Mouse (Mus musculus): ENCODE data around the gene Parp16. TPM values are rescaled to one million over a fixed set of nuclear protein-coding genes. Genes with fewer than 3 reads are reported as not detected.

Gene Parp16
- polyA plus RNA-seq, 1 experiment from 2014 or later, result 8.2 TPM

DNA sequence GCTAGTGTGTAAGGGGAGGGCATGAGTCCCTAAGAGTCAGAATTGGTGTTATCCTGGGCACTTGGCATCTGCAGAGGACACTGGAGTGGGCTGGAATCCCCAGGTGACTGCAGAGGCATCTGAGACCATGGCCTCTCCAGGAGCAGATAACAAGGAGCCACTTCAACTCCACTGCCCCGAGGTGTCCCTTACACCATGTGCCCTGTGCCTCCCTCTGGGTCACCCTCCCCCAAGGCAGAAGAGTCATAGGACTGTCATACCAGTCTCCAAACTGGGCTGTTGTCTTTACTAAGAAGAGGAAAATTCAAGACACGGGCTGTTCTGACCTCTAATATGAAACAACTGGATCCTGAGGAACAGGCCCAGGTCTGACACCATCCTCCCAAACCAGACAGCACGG, 39.6 kb downstream of the Parp16 start:
- H3K27me3 ChIP-seq, result no peaks in the 10 kb centered on the region
- WGBS (ENCODE audit: insufficient replicate concordance), result 69% methylated on average over 3 of the region's 3 CpGs
- no peak overlapping the region for H3K4me3 ChIP-seq (replicated peaks)
- no peaks in the 10 kb centered on the region for H3K9me3 ChIP-seq (replicated peaks)
- no peak for ATAC-seq (ENCODE audit: low read depth)
- no peaks in the 10 kb centered on the region; the same call in 1 of the 2 replicates for H3K4me1 ChIP-seq (replicated peaks)
- no peak for DNase-seq
- peaks cover 49% of the 10 kb centered on the region for H3K36me3 ChIP-seq
- no peak overlapping the region for H3K9ac ChIP-seq
- no peak overlapping the region for H3K4me2 ChIP-seq
- H3K27ac ChIP-seq, result no peak overlapping the region

DNA sequence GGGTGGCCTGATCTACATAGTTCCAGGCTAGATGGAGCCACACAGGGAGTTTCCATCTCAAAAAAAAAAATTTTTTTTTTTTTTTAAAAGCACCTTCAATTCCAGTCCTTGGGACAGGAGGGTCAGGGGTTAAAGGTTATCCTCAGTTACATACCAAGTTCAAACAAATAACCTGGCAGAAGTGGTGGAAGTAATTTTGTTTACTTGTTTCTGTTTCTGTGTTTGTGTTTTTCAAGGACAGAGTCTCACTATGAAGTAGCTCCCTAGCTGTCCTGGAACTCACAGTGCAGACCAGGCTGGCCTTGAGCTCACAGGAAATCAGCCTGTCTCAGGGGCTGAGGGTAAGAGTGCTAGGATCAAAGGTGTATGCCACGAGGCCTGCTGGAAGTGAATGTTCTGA, 40.4 kb downstream of the Parp16 start:
- Histone ChIP-seq H3K36me3 (peaks cover 40% of the 10 kb centered on the region), H3K9ac (no peak overlapping the region), H3K9me3 (replicated peaks) (no peaks in the 10 kb centered on the region), H3K27ac (no peak overlapping the region), H3K4me2 (no peak overlapping the region), H3K27me3 (no peaks in the 10 kb centered on the region), H3K4me1 (replicated peaks) (no peaks in the 10 kb centered on the region; the same call in 1 of the 2 replicates), H3K4me3 (replicated peaks) (no peak overlapping the region)
- 43% methylated on average over 1 of the region's 1 CpGs for WGBS (ENCODE audit: insufficient replicate concordance)
- DNase-seq, result no peak
- ATAC-seq (ENCODE audit: low read depth), result no peak

DNA sequence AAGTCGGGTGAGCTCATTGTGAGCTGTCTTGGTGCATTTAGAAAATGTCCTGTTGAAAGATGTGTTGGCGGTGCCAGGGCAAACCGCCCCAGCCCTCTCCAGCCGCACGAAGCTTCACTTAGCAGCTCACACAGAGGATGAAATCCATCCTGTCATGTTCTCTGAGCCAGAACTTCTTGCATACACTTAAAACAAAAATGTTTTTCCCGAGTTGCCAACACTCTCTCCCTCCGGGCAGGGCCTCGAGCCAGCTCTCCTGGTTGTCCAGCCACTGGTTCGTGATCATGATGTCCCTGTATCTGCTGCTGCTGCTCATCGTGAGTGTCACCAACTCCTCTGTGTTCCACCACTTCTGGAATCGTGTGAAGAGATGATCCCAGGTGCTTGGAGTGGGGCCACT, 42.5 kb downstream of the Parp16 start:
- peaks cover 28% of the 10 kb centered on the region for H3K36me3 ChIP-seq
- no peak for DNase-seq
- no peak overlapping the region for H3K4me3 ChIP-seq (replicated peaks)
- 73% methylated on average over 11 of the region's 11 CpGs for whole genome bisulfite sequencing (ENCODE audit: insufficient replicate concordance)
- H3K9me3 ChIP-seq (replicated peaks), result no peaks in the 10 kb centered on the region
- H3K4me2 ChIP-seq, result no peak overlapping the region
- H3K4me1 ChIP-seq (replicated peaks), result no peaks in the 10 kb centered on the region; the same call in 1 of the 2 replicates
- no peak overlapping the region for H3K9ac ChIP-seq
- H3K27ac ChIP-seq, result no peak overlapping the region
- H3K27me3 ChIP-seq, result no peaks in the 10 kb centered on the region
- no peak for ATAC-seq (ENCODE audit: low read depth)

DNA sequence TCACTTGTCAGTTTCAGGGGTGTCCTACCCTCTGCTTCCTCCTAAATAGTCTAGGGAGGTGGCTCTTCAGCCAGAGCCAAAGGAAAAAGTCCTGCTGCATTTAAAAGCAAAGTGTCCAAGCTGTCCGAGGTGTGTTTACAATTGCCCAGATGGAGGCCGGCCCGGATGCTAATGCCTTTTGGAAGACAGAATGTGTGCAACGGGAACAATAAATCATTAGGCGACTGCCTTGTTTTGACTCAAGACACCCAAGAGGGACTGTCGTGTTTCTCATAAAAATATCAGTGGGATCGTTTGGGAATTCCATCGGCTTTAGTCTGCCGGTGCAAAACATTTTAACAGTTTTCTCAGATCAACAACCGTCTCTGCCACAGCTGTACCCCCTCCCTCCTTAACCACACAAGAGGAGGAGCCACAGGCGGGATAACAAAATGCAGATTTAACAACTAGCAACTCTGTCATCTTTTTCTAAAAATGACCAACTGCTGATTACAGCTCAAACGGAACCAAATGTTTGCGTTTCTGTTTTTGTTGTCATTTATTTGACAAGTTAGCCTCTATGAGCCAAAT, 43.1 kb downstream of the Parp16 start:
- H3K36me3 ChIP-seq, result peaks cover 22% of the 10 kb centered on the region
- no peak overlapping the region for H3K4me3 ChIP-seq (replicated peaks)
- WGBS (ENCODE audit: insufficient replicate concordance), result 73% methylated on average over 13 of the region's 13 CpGs
- no peak overlapping the region for H3K9ac ChIP-seq
- DNase-seq, result no peak
- H3K4me1 ChIP-seq (replicated peaks), result peaks cover 4% of the 10 kb centered on the region; the same call in 1 of the 2 replicates
- no peak overlapping the region for H3K27ac ChIP-seq
- H3K4me2 ChIP-seq, result no peak overlapping the region
- ATAC-seq (ENCODE audit: low read depth), result no peak
- no peaks in the 10 kb centered on the region for H3K27me3 ChIP-seq
- H3K9me3 ChIP-seq (replicated peaks), result no peaks in the 10 kb centered on the region

DNA sequence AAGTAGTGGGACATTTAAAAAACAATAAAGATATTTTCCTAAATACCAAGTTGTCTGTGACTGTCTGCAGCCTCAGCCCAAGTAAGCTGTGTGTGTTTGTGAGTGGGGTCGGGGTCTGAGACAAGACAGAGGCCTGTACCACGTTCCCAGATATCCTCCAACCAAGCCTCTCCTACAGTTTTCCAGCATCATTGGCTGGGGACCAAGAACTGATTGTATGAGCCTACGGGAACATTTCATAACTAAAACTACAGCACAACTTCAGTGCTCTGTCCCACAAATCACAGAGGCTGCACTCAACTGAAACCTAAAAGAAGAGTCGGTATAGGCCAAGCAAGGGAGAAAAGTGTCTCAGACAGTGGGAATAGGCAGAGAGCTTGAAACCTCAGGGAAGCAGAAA, 44.0 kb downstream of the Parp16 start:
- Histone ChIP-seq H3K4me1 (replicated peaks) (peaks cover 12% of the 10 kb centered on the region), H3K4me3 (replicated peaks) (no peak overlapping the region), H3K9ac (no peak overlapping the region), H3K27me3 (no peaks in the 10 kb centered on the region), H3K4me2 (no peak overlapping the region), H3K36me3 (peaks cover 17% of the 10 kb centered on the region), H3K27ac (no peak overlapping the region), H3K9me3 (replicated peaks) (no peaks in the 10 kb centered on the region)
- DNase-seq (no peak), ATAC-seq (ENCODE audit: low read depth) (no peak)
- 77% methylated on average over 4 of the region's 4 CpGs for WGBS (ENCODE audit: insufficient replicate concordance)

DNA sequence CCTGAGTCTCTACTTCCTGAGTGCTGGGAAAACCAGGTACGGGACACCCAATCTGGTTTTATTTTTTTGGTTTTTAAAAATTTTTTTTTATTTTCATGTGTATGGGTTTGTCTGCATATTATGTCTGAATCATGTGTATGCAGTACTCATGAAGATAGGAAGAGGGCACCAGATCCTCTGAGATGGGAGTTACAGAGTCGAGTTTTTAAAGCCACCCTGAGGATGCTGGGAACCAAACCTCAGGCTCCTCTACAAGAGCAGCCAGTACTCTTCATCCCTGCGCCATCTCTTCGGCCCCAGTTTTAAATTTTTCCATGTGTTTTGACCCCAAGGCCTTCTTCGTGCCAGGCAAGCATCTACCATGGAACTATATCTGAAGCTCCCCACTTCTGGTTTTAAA, 44.6 kb downstream of the Parp16 start:
- Histone ChIP-seq H3K27ac (no peak overlapping the region), H3K27me3 (no peaks in the 10 kb centered on the region), H3K4me3 (replicated peaks) (no peak overlapping the region), H3K9me3 (replicated peaks) (no peaks in the 10 kb centered on the region), H3K9ac (no peak overlapping the region), H3K4me2 (no peak overlapping the region), H3K4me1 (replicated peaks) (peaks cover 16% of the 10 kb centered on the region), H3K36me3 (peaks cover 12% of the 10 kb centered on the region)
- 79% methylated on average over 5 of the region's 5 CpGs for WGBS (ENCODE audit: insufficient replicate concordance)
- DNase-seq, result no peak
- no peak for ATAC-seq (ENCODE audit: low read depth)

DNA sequence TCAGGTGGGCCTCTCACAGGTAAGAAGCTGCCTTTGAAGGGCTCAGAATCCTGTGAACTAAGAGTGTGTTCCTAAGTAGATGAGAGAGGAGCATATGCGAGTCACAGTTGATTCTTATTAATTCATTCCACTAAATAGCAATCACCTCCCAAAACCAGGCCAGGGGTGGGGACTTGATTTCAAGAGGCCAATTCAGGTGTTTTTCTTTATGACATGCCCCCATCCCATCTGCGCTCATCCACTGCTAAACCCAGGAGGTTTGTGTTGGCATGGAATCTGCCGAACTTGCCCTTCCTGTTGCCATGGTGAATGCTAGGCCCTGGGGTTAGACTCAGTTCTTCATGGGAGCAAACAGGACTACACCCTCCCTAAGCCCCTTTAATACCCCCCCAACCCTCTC, 45.4 kb downstream of the Parp16 start:
- H3K4me3 ChIP-seq (replicated peaks), result no peak overlapping the region
- no peak overlapping the region for H3K27ac ChIP-seq
- H3K27me3 ChIP-seq, result 0 out of 2 replicates have a peak, but pooled peaks cover 3% of the 10 kb centered on the region
- H3K9ac ChIP-seq, result no peak overlapping the region
- H3K9me3 ChIP-seq (replicated peaks), result no peaks in the 10 kb centered on the region
- H3K4me1 ChIP-seq (replicated peaks), result peaks cover 16% of the 10 kb centered on the region
- WGBS (ENCODE audit: insufficient replicate concordance), result 84% methylated on average over 3 of the region's 3 CpGs
- no peak for ATAC-seq (ENCODE audit: low read depth)
- no peak for DNase-seq
- no peak overlapping the region for H3K4me2 ChIP-seq
- peaks cover 9% of the 10 kb centered on the region; the same call in 1 of the 2 replicates for H3K36me3 ChIP-seq

DNA sequence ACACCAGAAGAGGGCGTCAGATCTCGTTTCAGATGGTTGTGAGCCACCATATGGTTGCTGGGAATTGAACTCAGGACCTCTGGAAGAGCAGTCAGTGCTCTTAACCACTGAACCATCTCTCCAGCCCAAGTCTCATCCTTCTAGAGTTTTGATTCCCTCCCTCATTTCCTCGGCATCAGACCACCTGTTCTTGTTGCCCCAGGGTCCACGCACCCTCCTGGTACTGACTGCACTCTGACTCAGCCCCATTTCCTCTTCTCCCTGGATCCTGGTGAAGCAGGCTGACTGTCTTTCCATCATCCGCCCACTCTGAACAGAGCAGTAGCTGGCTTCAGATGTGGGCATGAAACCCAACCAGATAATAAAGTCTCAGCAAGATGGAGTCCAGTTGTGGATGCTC, 46.8 kb downstream of the Parp16 start:
- no peaks in the 10 kb centered on the region for H3K9me3 ChIP-seq (replicated peaks)
- 0 out of 2 replicates have a peak, but pooled peaks cover 6% of the 10 kb centered on the region for H3K27me3 ChIP-seq
- no peak overlapping the region for H3K9ac ChIP-seq
- H3K27ac ChIP-seq, result no peak overlapping the region
- no peak overlapping the region for H3K4me3 ChIP-seq (replicated peaks)
- no peak for DNase-seq
- 0 out of 2 replicates have a peak, but pooled peaks cover 3% of the 10 kb centered on the region for H3K36me3 ChIP-seq
- WGBS (ENCODE audit: insufficient replicate concordance), result 39% methylated on average over 5 of the region's 5 CpGs
- ATAC-seq (ENCODE audit: low read depth), result no peak
- no peak overlapping the region for H3K4me2 ChIP-seq
- H3K4me1 ChIP-seq (replicated peaks), result peaks cover 16% of the 10 kb centered on the region

DNA sequence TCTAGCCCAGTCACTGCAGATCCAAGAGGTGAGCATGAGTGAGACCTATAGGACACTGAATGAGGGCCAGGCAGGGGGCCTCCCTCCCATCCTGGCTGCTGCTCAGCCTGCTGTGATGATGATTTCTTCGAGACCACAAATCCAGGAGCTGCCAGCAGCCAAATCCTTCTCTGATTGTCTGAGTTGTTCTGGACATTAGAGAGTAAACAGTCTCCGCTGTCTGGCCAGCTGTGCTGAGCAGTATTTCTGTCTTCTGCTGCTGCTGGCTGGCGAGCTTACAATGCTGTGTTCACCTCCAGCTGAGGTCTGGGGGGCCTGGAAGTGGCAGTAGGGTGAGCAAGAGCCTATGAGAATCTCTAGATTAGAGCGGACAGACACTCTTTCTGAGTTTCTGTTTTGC, 48.1 kb downstream of the Parp16 start:
- Histone ChIP-seq H3K9ac (no peak overlapping the region), H3K27me3 (0 out of 2 replicates have a peak, but pooled peaks cover 9% of the 10 kb centered on the region), H3K4me2 (no peak overlapping the region), H3K4me1 (replicated peaks) (peaks cover 20% of the 10 kb centered on the region), H3K9me3 (replicated peaks) (no peaks in the 10 kb centered on the region), H3K36me3 (no peaks in the 10 kb centered on the region), H3K4me3 (replicated peaks) (no peak overlapping the region), H3K27ac (no peak overlapping the region)
- DNase-seq (no peak), ATAC-seq (ENCODE audit: low read depth) (no peak)
- WGBS (ENCODE audit: insufficient replicate concordance), result 49% methylated on average over 4 of the region's 4 CpGs

DNA sequence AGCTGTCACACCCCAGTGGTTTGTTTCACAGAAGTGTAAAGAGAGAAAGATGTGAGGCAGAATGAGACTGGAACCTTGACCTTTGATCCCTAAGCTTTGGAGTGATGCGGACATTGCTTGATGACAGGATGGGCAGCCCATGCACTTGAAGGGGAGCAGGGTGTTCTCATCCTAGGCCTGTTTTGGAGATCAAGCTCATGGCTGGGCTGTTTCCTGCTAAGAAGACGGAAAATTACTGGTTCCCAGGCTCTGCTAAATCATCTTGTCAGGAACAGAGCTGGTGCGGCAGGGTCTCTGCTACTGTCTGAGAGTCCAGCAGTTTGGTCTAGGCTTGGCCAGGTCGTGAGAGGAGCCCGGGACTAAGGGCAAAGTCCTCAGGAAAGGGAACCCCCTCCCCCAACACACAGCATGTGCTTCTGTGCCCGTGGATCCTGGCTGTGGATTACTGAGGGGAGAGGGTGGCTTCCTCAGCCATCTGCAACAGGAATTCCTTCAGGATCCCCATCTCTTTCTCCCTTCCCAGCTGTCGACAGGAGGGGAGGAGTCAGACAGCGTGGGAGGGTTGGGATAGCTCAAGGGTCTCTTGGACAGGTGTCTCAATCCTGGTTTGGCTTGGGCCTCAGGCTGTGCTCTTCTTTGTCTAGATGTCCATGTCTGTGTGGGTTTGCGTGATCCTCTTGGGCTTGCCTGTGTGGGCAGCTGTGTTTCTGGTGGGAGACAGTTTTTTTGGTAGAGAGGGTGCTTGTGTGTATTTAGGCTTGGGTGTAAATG, 49.1 kb downstream of the Parp16 start:
- Histone ChIP-seq H3K4me2 (no peak overlapping the region), H3K27me3 (0 out of 2 replicates have a peak, but pooled peaks cover 9% of the 10 kb centered on the region), H3K4me1 (replicated peaks) (peaks cover 20% of the 10 kb centered on the region), H3K36me3 (no peaks in the 10 kb centered on the region), H3K9ac (no peak overlapping the region), H3K4me3 (replicated peaks) (no peak overlapping the region), H3K9me3 (replicated peaks) (no peaks in the 10 kb centered on the region), H3K27ac (no peak overlapping the region)
- 40% methylated on average over 9 of the region's 9 CpGs for WGBS (ENCODE audit: insufficient replicate concordance)
- ATAC-seq (ENCODE audit: low read depth) (peak; percentile 34; the same call in 1 of the 2 replicates), DNase-seq (no peak)

DNA sequence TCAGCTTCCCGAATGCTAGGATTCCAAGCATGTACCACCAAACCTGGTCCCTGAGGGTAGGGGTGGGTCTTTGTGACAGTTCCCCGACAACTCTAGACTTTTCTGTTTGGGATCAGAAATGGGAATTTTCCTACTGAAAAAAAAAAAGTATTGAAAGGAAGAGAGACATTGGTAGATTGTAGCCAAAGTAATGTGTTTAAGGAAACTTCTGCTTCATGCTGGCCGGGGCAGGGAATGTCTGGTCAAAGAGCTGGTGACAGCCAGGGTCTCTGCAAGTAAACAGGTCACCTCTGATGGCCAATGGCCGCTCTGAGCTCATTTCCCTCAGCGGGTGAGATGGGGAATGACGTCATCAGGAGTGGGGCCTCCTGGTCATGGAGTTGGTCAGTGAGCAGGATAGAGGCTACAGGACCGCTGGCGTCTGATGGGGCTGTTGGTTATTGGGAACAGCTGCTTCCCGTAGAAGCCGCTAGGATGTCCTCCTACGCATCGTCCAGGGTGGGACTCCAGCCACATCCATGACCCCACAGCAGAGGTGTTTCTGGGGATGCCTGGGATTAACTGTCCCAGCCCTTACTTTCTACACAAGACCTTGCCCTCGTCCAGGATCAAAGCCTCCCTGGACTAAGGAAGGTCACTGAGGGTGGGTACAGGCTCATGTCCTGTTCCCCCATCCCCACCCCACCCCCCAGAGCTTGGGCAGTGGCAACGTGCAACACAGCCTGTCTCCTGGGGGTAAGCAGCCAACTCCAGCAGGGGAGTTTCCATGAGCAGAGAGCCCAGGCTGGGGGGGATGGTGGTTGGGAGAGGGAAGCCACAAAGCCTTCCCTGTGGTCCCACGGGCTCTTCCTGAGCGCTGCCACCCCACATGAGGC, 52.6 kb downstream of the Parp16 start:
- ATAC-seq (ENCODE audit: low read depth) (no peak), DNase-seq (no peak)
- peaks cover 20% of the 10 kb centered on the region for H3K4me1 ChIP-seq (replicated peaks)
- 61% methylated on average over 16 of the region's 16 CpGs for WGBS (ENCODE audit: insufficient replicate concordance)
- H3K9me3 ChIP-seq (replicated peaks), result no peaks in the 10 kb centered on the region
- H3K9ac ChIP-seq, result no peak overlapping the region
- H3K27me3 ChIP-seq, result 0 out of 2 replicates have a peak, but pooled peaks cover 9% of the 10 kb centered on the region
- H3K36me3 ChIP-seq, result no peaks in the 10 kb centered on the region
- H3K4me2 ChIP-seq, result no peak overlapping the region
- no peak overlapping the region for H3K27ac ChIP-seq
- H3K4me3 ChIP-seq (replicated peaks), result no peak overlapping the region
